Mouse (Mus musculus) testis, postnatal 14 days (tissue): Measurements from ENCODE around the gene 6720489N17Rik.
"Not testable (repeated sequence)": the region's sequence is repeated elsewhere in the genome, so short reads cannot be mapped to it uniquely, and the experiment has no call there.

Experiments
- DNase-seq: peaks from one replicate; pipeline ENCODE4 v3.0.0; 2021; ENCODE audit warnings: low spot score

The 6720489N17Rik gene

DNA sequence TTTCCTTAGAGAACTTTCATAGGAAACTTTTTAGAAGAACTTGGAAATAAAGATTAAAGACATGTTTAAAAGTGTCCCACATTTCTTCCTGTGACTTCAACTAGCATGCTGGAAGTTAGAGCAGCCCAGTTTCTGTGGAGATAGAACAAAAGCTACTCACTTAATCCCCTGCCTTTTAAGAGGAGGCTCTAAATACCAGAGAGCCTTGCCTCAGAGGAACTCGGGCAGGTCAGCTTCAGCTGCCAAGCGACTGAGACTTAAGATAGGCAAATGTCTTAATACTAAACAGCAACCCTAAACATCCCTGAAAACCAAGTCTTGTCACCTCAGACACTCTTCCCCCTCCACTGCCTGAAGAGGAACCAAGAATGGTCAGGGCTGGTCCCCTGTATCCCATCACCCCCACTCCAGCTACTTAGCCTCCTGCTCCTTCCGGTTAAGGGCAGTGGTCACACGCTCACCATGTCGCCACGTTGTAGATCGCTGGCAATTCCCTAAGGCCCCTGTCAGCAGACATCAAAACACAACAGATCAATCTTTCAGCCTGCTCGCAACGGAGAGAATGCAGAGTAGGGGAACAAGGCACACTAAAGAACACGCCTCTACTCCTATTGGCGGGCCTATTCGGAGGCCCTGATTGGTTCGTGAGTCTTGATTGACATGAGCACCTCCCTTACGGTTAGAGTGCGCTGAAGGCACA, at the start of gene 6720489N17Rik:
TSS of gene 6720489N17Rik (minus strand) at position 606 of the 700 bp plus-strand sequence.
- peak; percentile 80 for DNase-seq

DNA sequence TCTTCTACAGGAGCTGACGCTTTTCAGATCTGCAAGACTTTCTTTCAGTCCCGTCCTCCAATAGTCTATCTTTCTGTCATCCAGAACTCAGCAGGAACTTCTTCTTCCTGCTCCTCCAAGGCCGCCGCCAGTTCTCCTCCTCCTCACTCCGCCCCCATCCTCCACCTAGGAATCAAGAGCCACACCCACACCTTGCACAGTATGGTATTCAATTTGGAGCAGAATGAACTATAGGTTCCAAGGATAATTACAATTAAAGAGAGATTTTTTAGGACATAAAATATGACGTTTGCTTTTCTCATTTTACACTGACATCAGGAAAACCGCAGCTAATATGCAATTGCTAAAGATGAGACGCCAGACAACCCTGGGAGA, 29.4 kb upstream of the 6720489N17Rik start:
- DNase-seq, result no peak

GRCm38 (mm10) chr13:62652681-62653368, 28.8 kb upstream of the 6720489N17Rik start:
- peak; percentile 77 for DNase-seq

GRCm38 (mm10) chr13:62627071-62627470, 3.1 kb upstream of the 6720489N17Rik start:
- DNase-seq, result not testable (repeated sequence)

DNA sequence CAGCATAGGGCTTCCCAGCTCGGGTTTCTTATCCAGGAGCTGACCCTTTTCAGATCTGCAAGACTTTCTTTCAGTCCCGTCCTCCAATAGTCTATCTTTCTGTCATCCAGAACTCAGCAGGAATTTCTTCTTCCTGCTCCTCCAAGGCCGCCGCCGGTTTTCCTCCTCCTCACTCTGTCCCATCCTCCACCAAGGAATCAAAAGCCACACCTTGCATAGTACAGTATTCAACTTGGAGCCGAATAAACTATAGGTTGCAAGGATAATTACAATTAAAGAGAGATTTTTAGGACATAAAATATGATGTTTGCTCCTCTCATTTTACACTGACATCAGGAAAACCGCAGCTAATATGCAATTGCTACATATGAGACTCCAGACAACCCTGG, 289 bp upstream of the 6720489N17Rik start:
- DNase-seq, result not testable (repeated sequence)

DNA sequence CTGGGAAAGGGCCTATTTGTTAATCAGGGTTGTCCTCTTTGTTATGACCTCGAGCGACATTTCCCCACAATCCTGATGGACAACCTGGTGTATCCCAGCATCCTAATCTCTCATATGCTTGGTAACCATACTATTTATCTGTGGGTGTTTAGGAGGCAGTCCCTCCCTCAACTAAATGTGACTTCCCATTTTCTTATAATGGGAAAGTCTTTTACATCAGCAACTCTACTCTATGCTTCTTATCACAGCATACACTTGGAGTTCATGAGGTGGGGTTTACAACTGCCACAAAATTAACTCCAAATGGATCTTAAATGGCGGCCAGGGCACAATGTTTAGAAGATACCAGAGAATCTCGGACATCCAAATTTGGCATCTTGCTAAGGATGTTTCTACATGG, 6.5 kb downstream of the 6720489N17Rik start:
- not testable (repeated sequence) for DNase-seq

- DNase-seq, result not testable (repeated sequence)
These were observed 52.9 kb downstream of the 6720489N17Rik start, which contains the start of gene Zfp934 for GRCm38 (mm10) chr13:62571099-62571498. Gene Zfp934 (minus strand): TSS chr13:62571199.

DNA sequence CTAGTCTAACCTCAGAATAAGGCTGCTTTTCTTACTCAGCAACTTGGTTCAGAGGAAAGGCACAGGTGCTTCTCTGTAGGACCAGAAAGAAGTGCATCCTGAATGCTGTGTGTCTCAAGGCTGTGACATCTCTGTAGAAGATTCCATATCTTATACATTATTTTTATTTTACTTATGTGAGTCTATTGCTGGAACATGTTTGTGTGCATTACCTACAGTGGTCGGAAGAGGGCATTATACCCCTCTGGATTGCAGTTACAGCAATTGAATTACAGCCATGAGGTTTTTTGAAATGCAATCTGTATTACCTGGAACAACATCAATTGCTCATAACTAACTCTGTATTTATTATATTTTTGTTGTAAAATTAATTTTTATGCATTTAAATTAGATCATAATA, 62.3 kb downstream of the 6720489N17Rik start:
- not testable (repeated sequence) for DNase-seq

- peak; percentile 85 for DNase-seq
These were observed 65.5 kb downstream of the 6720489N17Rik start, which contains the start of gene Zfp935 for GRCm38 (mm10) chr13:62558189-62559110. Gene Zfp935 (minus strand): TSS chr13:62558511.
